Mouse (Mus musculus): ENCODE measurements around the gene Rdh14. TPM values are rescaled to one million over a fixed set of nuclear protein-coding genes. Genes with fewer than 3 reads are reported as not detected.

Rdh14 gene
- 10 to 100 TPM; 35.8 to 39.7 TPM for total RNA-seq (2021)
- long read RNA-seq, experiment 1, transcript Rdh14-201 (2 exons, 1,480 nt), result major isoform, 23 of 31 reads
- long read RNA-seq, experiment 1, partial matches to known transcripts, result 0 of 31 reads
- long read RNA-seq, experiment 1, other reads (novel, unspliced or antisense), result 8 of 31 reads
- long read RNA-seq, experiment 2, transcript Rdh14-201 (2 exons, 1,480 nt), result major isoform, 40 of 45 reads
- long read RNA-seq, experiment 2, partial matches to known transcripts, result 2 of 45 reads
- long read RNA-seq, experiment 2, other reads (novel, unspliced or antisense), result 3 of 45 reads

GRCm38 (mm10) chr12:10390671-10391441, at the start of gene Rdh14:
Gene Rdh14 (plus strand): TSS chr12:10390772.
- H3K4me3 ChIP-seq, result peak within 1 kb of the TSS; percentile 97
- peak; percentile 87 for TF ChIP-seq CTCF (conservative IDR thresholded peaks at IDR 0.05)
- peak; percentile 94 to 95 for DNase-seq (ENCODE audit: low spot score in 2 of 2)
- H3K27ac ChIP-seq, result peak within 1 kb of the TSS; percentile 99

GRCm38 (mm10) chr12:10350706-10351105, 39.9 kb upstream of the Rdh14 start:
- H3K27ac ChIP-seq, result no peak overlapping the region
- no peak for DNase-seq (ENCODE audit: low spot score in 2 of 2)
- no peak overlapping the region for H3K4me3 ChIP-seq
- no peak for TF ChIP-seq CTCF (conservative IDR thresholded peaks at IDR 0.05)

- TF ChIP-seq CTCF (conservative IDR thresholded peaks at IDR 0.05), result no peak
Measured at GRCm38 (mm10) chr12:10357756-10358155, 32.8 kb upstream of the Rdh14 start.

GRCm38 (mm10) chr12:10369673-10370072, 20.9 kb upstream of the Rdh14 start, which contains the start of gene Nt5c1b:
Gene Nt5c1b (plus strand): TSS chr12:10369973.
- TF ChIP-seq CTCF (conservative IDR thresholded peaks at IDR 0.05), result no peak
- DNase-seq (ENCODE audit: low spot score in 2 of 2), result no peak
- Histone ChIP-seq H3K4me3 (no peak within 1 kb of the TSS), H3K27ac (no peak within 1 kb of the TSS)

More at GRCm38 (mm10) chr12:10357756-10358155, 32.8 kb upstream of the Rdh14 start:
- no peak for DNase-seq (ENCODE audit: low spot score in 2 of 2)
- Histone ChIP-seq H3K4me3 (no peak overlapping the region), H3K27ac (no peak overlapping the region)

- Histone ChIP-seq H3K27ac (peak overlapping the region; percentile 29; the same call in 1 of the 2 replicates), H3K4me3 (no peak overlapping the region)
- TF ChIP-seq CTCF (conservative IDR thresholded peaks at IDR 0.05), result no peak
- DNase-seq (ENCODE audit: low spot score in 2 of 2), result no peak
Measured at GRCm38 (mm10) chr12:10400788-10401187, 10.2 kb downstream of the Rdh14 start.

GRCm38 (mm10) chr12:10402421-10403115, 12.0 kb downstream of the Rdh14 start:
- no peak for TF ChIP-seq CTCF (conservative IDR thresholded peaks at IDR 0.05)
- Histone ChIP-seq H3K27ac (no peak overlapping the region), H3K4me3 (no peak overlapping the region)
- no peak for DNase-seq (ENCODE audit: low spot score in 2 of 2)

GRCm38 (mm10) chr12:10410511-10411179, 20.1 kb downstream of the Rdh14 start:
- DNase-seq (ENCODE audit: low spot score in 2 of 2), result no peak
- TF ChIP-seq CTCF (conservative IDR thresholded peaks at IDR 0.05), result no peak
- Histone ChIP-seq H3K4me3 (no peak overlapping the region), H3K27ac (no peak overlapping the region)

GRCm38 (mm10) chr12:10411453-10411852, 20.9 kb downstream of the Rdh14 start:
- Histone ChIP-seq H3K4me3 (no peak overlapping the region), H3K27ac (no peak overlapping the region)
- TF ChIP-seq CTCF (conservative IDR thresholded peaks at IDR 0.05), result no peak
- no peak for DNase-seq (ENCODE audit: low spot score in 2 of 2)

- Histone ChIP-seq H3K4me3 (no peak overlapping the region), H3K27ac (no peak overlapping the region)
- no peak for DNase-seq (ENCODE audit: low spot score in 2 of 2)
- TF ChIP-seq CTCF (conservative IDR thresholded peaks at IDR 0.05), result no peak
Measured at GRCm38 (mm10) chr12:10422347-10422746, 31.8 kb downstream of the Rdh14 start.

- Histone ChIP-seq H3K27ac (no peak overlapping the region), H3K4me3 (no peak overlapping the region)
- DNase-seq (ENCODE audit: low spot score in 2 of 2), result no peak
- no peak for TF ChIP-seq CTCF (conservative IDR thresholded peaks at IDR 0.05)
Measured at GRCm38 (mm10) chr12:10425982-10426863, 35.7 kb downstream of the Rdh14 start.

- Histone ChIP-seq H3K27ac (no peak overlapping the region), H3K4me3 (no peak overlapping the region)
- TF ChIP-seq CTCF (conservative IDR thresholded peaks at IDR 0.05), result no peak
- DNase-seq (ENCODE audit: low spot score in 2 of 2), result no peak
Measured at GRCm38 (mm10) chr12:10430999-10431398, 40.4 kb downstream of the Rdh14 start.
